Mouse (Mus musculus): ENCODE results near the gene Il12rb1. TPM values are rescaled to one million over a fixed set of nuclear protein-coding genes. Genes with fewer than 3 reads are reported as not detected.
A peak's percentile ranks its signal among the peaks of the same experiment; 100 is the strongest.
"Not testable (repeated sequence)": the region's sequence is repeated elsewhere in the genome, so short reads cannot be mapped to it uniquely, and the experiment has no call there.

Gene Il12rb1
- polyA plus RNA-seq, 1 experiment from 2014 or later: 0.36 TPM

DNA sequence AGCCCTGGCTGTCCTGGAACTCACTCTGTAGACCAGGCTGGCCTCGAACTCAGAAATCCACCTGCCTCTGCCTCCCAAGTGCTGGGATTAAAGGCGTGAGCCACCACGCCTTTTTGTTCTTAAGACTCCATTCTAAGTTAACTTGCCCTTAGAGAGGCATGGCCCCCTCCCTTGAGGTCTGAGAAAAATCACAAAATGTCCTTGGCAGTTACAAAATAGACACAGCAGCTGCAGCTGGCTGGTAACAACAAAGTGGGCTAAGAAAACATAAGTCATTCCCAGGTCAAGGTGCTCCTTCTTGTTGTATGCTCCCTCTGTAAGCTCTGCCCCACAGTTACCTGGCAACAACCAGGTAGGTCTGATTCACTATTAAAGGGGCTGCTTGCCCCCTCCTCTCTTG is 14.3 kb downstream of the Il12rb1 start:
- H3K27ac ChIP-seq; H3K36me3 ChIP-seq (replicated peaks); H3K9me3 ChIP-seq; H3K9ac ChIP-seq; H3K4me1 ChIP-seq; H3K4me2 ChIP-seq; ATAC-seq (replicated peaks); H3K4me3 ChIP-seq; H3K27me3 ChIP-seq (replicated peaks): not testable (repeated sequence)
- 84% methylated on average over 3 of the region's 3 CpGs for WGBS

DNA sequence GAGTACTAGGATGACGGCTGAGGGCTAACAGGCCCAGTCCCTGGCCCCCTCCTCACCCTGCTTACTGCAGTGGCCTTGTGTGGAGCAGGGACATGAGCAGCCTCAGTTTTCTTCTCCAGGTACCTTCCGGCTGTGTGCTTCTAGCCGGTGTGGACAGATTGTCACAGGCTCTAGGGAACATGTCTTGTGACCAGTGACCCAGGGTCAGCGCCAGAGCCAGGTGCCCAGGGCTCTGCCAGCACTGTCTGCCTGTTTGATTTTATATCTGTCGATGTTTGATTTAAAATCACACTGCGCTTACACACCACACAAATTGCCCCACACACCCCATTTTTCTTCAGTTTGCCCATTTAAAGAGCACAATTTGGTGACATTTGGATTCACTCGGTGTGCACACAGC is 15.6 kb downstream of the Il12rb1 start:
- Histone ChIP-seq H3K9me3 (no peaks in the 10 kb centered on the region), H3K4me1 (no peaks in the 10 kb centered on the region), H3K27ac (no peak overlapping the region), H3K36me3 (replicated peaks) (no peaks in the 10 kb centered on the region), H3K4me3 (no peak overlapping the region), H3K4me2 (no peak overlapping the region), H3K9ac (no peak overlapping the region), H3K27me3 (replicated peaks) (peaks cover 10% of the 10 kb centered on the region)
- WGBS: 88% methylated on average over 7 of the region's 7 CpGs
- no peak for ATAC-seq (replicated peaks)

GRCm38 (mm10) chr8:70825816-70826215 is 17.6 kb downstream of the Il12rb1 start:
- no peak overlapping the region for H3K27ac ChIP-seq
- no peak overlapping the region for H3K4me3 ChIP-seq
- H3K4me1 ChIP-seq: no peaks in the 10 kb centered on the region
- no peak for ATAC-seq (replicated peaks)
- peaks cover 5% of the 10 kb centered on the region; the same call in 1 of the 2 replicates for H3K27me3 ChIP-seq (replicated peaks)
- WGBS: 87% methylated on average over 8 of the region's 8 CpGs
- no peak overlapping the region for H3K9ac ChIP-seq
- H3K36me3 ChIP-seq (replicated peaks): no peaks in the 10 kb centered on the region
- H3K4me2 ChIP-seq: no peak overlapping the region
- H3K9me3 ChIP-seq: no peaks in the 10 kb centered on the region

- 96% methylated on average over 2 of the region's 2 CpGs for WGBS
- H3K9me3 ChIP-seq: no peaks in the 10 kb centered on the region
- no peak overlapping the region for H3K4me3 ChIP-seq
- no peak overlapping the region for H3K27ac ChIP-seq
- H3K36me3 ChIP-seq (replicated peaks): no peaks in the 10 kb centered on the region
- H3K4me2 ChIP-seq: no peak overlapping the region
- H3K4me1 ChIP-seq: no peaks in the 10 kb centered on the region
- no peaks in the 10 kb centered on the region for H3K27me3 ChIP-seq (replicated peaks)
- ATAC-seq (replicated peaks): no peak
- H3K9ac ChIP-seq: no peak overlapping the region
Observed at GRCm38 (mm10) chr8:70827010-70827409, 18.8 kb downstream of the Il12rb1 start.

DNA sequence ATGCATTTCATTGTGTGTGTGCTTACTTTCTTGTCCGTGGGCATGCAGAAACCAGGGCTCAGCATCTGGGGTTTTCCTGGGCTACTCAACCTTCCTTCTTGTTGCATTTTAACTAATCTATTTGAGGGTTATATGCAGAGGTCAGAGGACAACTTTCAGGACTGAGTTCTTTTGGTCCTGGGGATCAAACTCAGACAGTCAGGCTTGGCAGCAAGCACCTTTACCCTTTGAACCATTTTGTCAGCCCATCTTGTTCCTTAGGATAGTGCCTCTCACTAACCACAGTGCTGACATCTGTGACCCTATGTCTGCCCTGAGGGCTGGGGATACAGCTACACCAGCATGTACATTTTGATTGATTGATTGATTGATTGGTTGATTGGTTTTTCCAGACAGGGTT is 19.5 kb downstream of the Il12rb1 start:
- no peak overlapping the region for H3K4me3 ChIP-seq
- 88% methylated on average over 1 of the region's 1 CpGs for WGBS
- H3K27me3 ChIP-seq (replicated peaks): no peaks in the 10 kb centered on the region
- no peaks in the 10 kb centered on the region for H3K36me3 ChIP-seq (replicated peaks)
- H3K27ac ChIP-seq: no peak overlapping the region
- no peak for ATAC-seq (replicated peaks)
- no peak overlapping the region for H3K4me2 ChIP-seq
- no peak overlapping the region for H3K9ac ChIP-seq
- H3K9me3 ChIP-seq: no peaks in the 10 kb centered on the region
- H3K4me1 ChIP-seq: no peaks in the 10 kb centered on the region

- H3K36me3 ChIP-seq (replicated peaks): no peaks in the 10 kb centered on the region
- no peak overlapping the region for H3K27ac ChIP-seq
- H3K9me3 ChIP-seq: no peaks in the 10 kb centered on the region
- H3K4me3 ChIP-seq: no peak overlapping the region
- 86% methylated on average over 8 of the region's 8 CpGs for WGBS
- H3K9ac ChIP-seq: no peak overlapping the region
- H3K4me1 ChIP-seq: no peaks in the 10 kb centered on the region
- H3K4me2 ChIP-seq: no peak overlapping the region
- H3K27me3 ChIP-seq (replicated peaks): no peaks in the 10 kb centered on the region
- ATAC-seq (replicated peaks): no peak
Observed at GRCm38 (mm10) chr8:70831517-70831916, 23.3 kb downstream of the Il12rb1 start.

DNA sequence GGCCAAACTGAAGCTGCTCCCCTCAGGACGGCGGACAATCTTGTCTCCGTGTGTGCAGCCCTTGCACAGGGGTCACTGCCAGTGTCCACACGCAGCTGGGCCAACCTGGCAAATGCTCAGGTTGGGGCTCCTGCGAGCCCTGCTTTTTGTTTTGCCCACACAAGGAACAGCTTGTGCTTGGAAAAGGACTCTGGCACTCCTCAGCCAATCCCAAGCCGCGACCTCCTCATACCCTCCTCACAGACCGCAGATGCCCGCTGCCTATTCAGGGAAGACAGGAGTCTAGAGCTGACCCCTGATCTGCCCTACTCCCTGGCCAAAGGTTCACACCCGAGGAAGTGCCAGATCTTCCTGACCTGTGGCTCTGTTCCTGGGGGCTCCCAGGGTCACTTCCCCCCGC is 24.1 kb downstream of the Il12rb1 start:
- Histone ChIP-seq H3K27ac (no peak overlapping the region), H3K4me1 (no peaks in the 10 kb centered on the region), H3K4me2 (no peak overlapping the region), H3K27me3 (replicated peaks) (no peaks in the 10 kb centered on the region), H3K9me3 (no peaks in the 10 kb centered on the region), H3K9ac (no peak overlapping the region), H3K4me3 (no peak overlapping the region), H3K36me3 (replicated peaks) (no peaks in the 10 kb centered on the region)
- 64% methylated on average over 11 of the region's 11 CpGs for WGBS
- ATAC-seq (replicated peaks): no peak

GRCm38 (mm10) chr8:70833018-70833482 is 24.8 kb downstream of the Il12rb1 start:
- Histone ChIP-seq H3K9me3 (no peaks in the 10 kb centered on the region), H3K36me3 (replicated peaks) (no peaks in the 10 kb centered on the region), H3K4me1 (no peaks in the 10 kb centered on the region), H3K27ac (no peak overlapping the region), H3K9ac (no peak overlapping the region), H3K4me3 (no peak overlapping the region), H3K27me3 (replicated peaks) (no peaks in the 10 kb centered on the region), H3K4me2 (no peak overlapping the region)
- WGBS: 57% methylated on average over 9 of the region's 9 CpGs
- no peak for ATAC-seq (replicated peaks)

- Histone ChIP-seq H3K9me3 (no peaks in the 10 kb centered on the region), H3K36me3 (replicated peaks) (no peaks in the 10 kb centered on the region), H3K9ac (no peak overlapping the region), H3K27ac (no peak overlapping the region), H3K27me3 (replicated peaks) (no peaks in the 10 kb centered on the region), H3K4me1 (peaks cover 3% of the 10 kb centered on the region), H3K4me2 (no peak overlapping the region), H3K4me3 (no peak overlapping the region)
- 46% methylated on average over 15 of the region's 15 CpGs for WGBS
- ATAC-seq (replicated peaks): no peak
Observed at GRCm38 (mm10) chr8:70833520-70833919, 25.3 kb downstream of the Il12rb1 start.

- Histone ChIP-seq H3K4me3 (no peak overlapping the region), H3K4me1 (peaks cover 8% of the 10 kb centered on the region), H3K9ac (no peak overlapping the region), H3K27ac (no peak overlapping the region), H3K36me3 (replicated peaks) (no peaks in the 10 kb centered on the region), H3K9me3 (no peaks in the 10 kb centered on the region), H3K27me3 (replicated peaks) (no peaks in the 10 kb centered on the region), H3K4me2 (no peak overlapping the region)
- ATAC-seq (replicated peaks): no peak
- WGBS: 100% methylated on average over 3 of the region's 3 CpGs
Observed at GRCm38 (mm10) chr8:70834071-70834470, 25.8 kb downstream of the Il12rb1 start.

GRCm38 (mm10) chr8:70836666-70837065 is 28.4 kb downstream of the Il12rb1 start:
- Histone ChIP-seq H3K9ac (no peak overlapping the region), H3K36me3 (replicated peaks) (no peaks in the 10 kb centered on the region), H3K4me2 (no peak overlapping the region), H3K4me3 (no peak overlapping the region), H3K27ac (no peak overlapping the region), H3K27me3 (replicated peaks) (no peaks in the 10 kb centered on the region), H3K9me3 (no peaks in the 10 kb centered on the region), H3K4me1 (peaks cover 20% of the 10 kb centered on the region)
- WGBS: 81% methylated on average over 12 of the region's 12 CpGs
- ATAC-seq (replicated peaks): no peak

DNA sequence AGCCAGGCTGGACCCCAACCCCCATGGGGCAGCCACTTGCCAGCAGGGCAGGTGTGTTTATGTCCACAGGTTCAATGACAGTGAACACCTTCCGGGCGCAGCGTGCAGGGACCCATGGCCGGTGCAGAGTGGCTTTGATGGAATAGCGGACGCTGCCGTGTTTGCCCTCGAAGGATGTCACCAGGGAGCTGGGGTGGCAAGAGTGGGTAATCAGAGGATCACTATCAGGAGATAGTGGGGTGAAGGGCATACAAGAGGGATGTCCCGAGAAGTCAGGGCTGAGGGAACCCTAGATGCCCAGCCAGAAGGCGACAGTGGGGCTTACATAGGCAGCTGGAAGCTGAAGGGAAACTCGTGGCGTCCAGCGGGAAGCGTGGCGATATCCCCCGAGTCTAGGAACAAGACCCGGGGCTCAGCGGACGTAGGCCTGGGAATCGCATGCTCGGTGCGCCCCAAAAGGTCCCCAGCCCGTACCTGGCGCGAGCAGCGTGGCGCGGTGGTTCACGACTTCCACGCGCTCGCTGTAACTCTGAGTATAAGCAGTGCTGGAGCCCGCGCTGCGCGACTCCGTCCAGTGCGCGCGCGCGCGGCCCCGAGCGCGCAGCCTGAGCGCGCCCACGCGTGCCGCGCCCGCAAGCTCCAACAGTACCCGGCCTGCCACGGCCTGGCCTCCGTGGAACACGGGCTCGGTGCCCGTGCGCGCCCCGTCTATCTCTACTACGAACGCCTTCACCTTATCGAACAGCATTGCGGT is 30.6 kb downstream of the Il12rb1 start:
- no peaks in the 10 kb centered on the region for H3K9me3 ChIP-seq
- ATAC-seq (replicated peaks): peak; percentile 55
- 3% methylated on average over 66 of the region's 66 CpGs for WGBS

More for the DNA sequence above, 30.6 kb downstream of the Il12rb1 start:
- peaks cover 20% of the 10 kb centered on the region for H3K4me1 ChIP-seq
- no peaks in the 10 kb centered on the region for H3K27me3 ChIP-seq (replicated peaks)
- H3K4me2 ChIP-seq: peak overlapping the region; percentile 84
- no peaks in the 10 kb centered on the region for H3K36me3 ChIP-seq (replicated peaks)
- peak overlapping the region; percentile 93 for H3K27ac ChIP-seq
- H3K4me3 ChIP-seq: peak overlapping the region; percentile 72
- peak overlapping the region; percentile 67 for H3K9ac ChIP-seq

All from midbrain, embryonic 15.5 days (tissue).